9 mouse cellular contexts compared by ENCODE assay signal in genomic region chr2:90747131-90747530, GRCm38 (mm10). TPM values are rescaled to one million over a fixed set of nuclear protein-coding genes. Genes with fewer than 3 reads are reported as not detected.
DNase-seq lines count a peak whose midpoint lies in the region; ATAC-seq lines count a peak whose summit lies in the region.
"Had no signal": no experiment of that assay in that cellular context is flagged by ENCODE, and none has a peak within 500 bp of the region (broad histone marks: within the 10 kb centered on the region; RNA-seq: fewer than 3 reads in every experiment).

No protein-coding gene starts in this region.

- H3K9me3 ChIP-seq in heart, embryonic 15.5 days (replicated peaks) = no peaks in the 10 kb centered on the region
- no peaks in the 10 kb centered on the region for H3K9me3 ChIP-seq in hindbrain, embryonic 16.5 days (ENCODE audit: control insufficient read depth, low read length)
- H3K9me3 ChIP-seq in midbrain, embryonic 16.5 days (replicated peaks; ENCODE audit: control insufficient read depth, low read length, poor library complexity, severe bottlenecking) = no peaks in the 10 kb centered on the region

- peak overlapping the region; percentile 81 for H3K4me3 ChIP-seq in heart, embryonic 15.5 days
- 0 out of 2 replicates have a peak overlapping the region, but pooled peaks have one; percentile 29 for H3K4me3 ChIP-seq in brown adipose tissue, adult 24 weeks (ENCODE audit: insufficient read depth, low read depth, low read length)
- peak overlapping the region; percentile 99 for H3K4me3 ChIP-seq in hindbrain, embryonic 16.5 days (ENCODE audit: low read length)
- H3K4me3 ChIP-seq in midbrain, embryonic 16.5 days (ENCODE audit: low read depth, low read length) = peak overlapping the region; percentile 90

- H3K27me3 ChIP-seq in heart, embryonic 15.5 days = no peaks in the 10 kb centered on the region
- H3K27me3 ChIP-seq in hindbrain, embryonic 16.5 days (replicated peaks; ENCODE audit: control insufficient read depth, insufficient read depth, low read length) = no peaks in the 10 kb centered on the region
- no peaks in the 10 kb centered on the region for H3K27me3 ChIP-seq in midbrain, embryonic 16.5 days (ENCODE audit: control insufficient read depth, insufficient read depth, low read depth, low read length)

- no peak overlapping the region for H3K9ac ChIP-seq in heart, embryonic 15.5 days
- no peak overlapping the region for H3K9ac ChIP-seq in hindbrain, embryonic 16.5 days (ENCODE audit: low read depth, low read length)
- H3K9ac ChIP-seq in midbrain, embryonic 16.5 days (ENCODE audit: low read depth, low read length) = no peak overlapping the region

- no peak for DNase-seq in heart, adult 9 months (ENCODE audit: low spot score in 2 of 2)
- DNase-seq in frontal cortex, postnatal 25 days (ENCODE audit: low spot score in 2 of 2) = no peak
- no peak for DNase-seq in kidney, adult 11 months
- DNase-seq in gastrocnemius, adult 8-10 months (ENCODE audit: low spot score in 2 of 2) = no peak
- DNase-seq: lung, postnatal 4 days had no signal

- H3K27ac ChIP-seq in heart, embryonic 15.5 days = no peak overlapping the region
- no peak overlapping the region for H3K27ac ChIP-seq in brown adipose tissue, adult 24 weeks (replicated peaks; ENCODE audit: low read depth, low read length)
- H3K27ac ChIP-seq in hindbrain, embryonic 16.5 days (ENCODE audit: low read depth, low read length) = no peak overlapping the region
- H3K27ac ChIP-seq in midbrain, embryonic 16.5 days (ENCODE audit: low read length) = no peak overlapping the region

- WGBS in heart, embryonic 15.5 days = 93% methylated on average over 10 of the region's 10 CpGs
- WGBS in hindbrain, embryonic 16.5 days = 92% methylated on average over 10 of the region's 10 CpGs
- WGBS in midbrain, embryonic 16.5 days = 94% methylated on average over 10 of the region's 10 CpGs

- ATAC-seq in heart, embryonic 15.5 days (replicated peaks; ENCODE audit: insufficient number of reproducible peaks, insufficient read depth, low FRiP score, low read depth) = no peak
- ATAC-seq in hindbrain, embryonic 16.5 days = no peak
- ATAC-seq in midbrain, embryonic 16.5 days = no peak

- H3K4me1 ChIP-seq in heart, embryonic 15.5 days (replicated peaks) = peaks cover 14% of the 10 kb centered on the region
- peaks cover 10% of the 10 kb centered on the region; the same call in 1 of the 2 replicates for H3K4me1 ChIP-seq in brown adipose tissue, adult 24 weeks (ENCODE audit: control insufficient read depth, insufficient read depth, insufficient read length, low read length)
- peaks cover 14% of the 10 kb centered on the region for H3K4me1 ChIP-seq in hindbrain, embryonic 16.5 days (ENCODE audit: control insufficient read depth, insufficient read depth, low read depth, low read length)
- H3K4me1 ChIP-seq in midbrain, embryonic 16.5 days (ENCODE audit: control insufficient read depth, insufficient read depth, low read length) = peaks cover 27% of the 10 kb centered on the region

- H3K4me2 ChIP-seq in heart, embryonic 15.5 days = peak overlapping the region; percentile 71
- peak overlapping the region; percentile 73 for H3K4me2 ChIP-seq in hindbrain, embryonic 16.5 days (ENCODE audit: low read length)
- H3K4me2 ChIP-seq in midbrain, embryonic 16.5 days (ENCODE audit: low read length) = peak overlapping the region; percentile 85

- H3K36me3 ChIP-seq in heart, embryonic 15.5 days = peaks cover 16% of the 10 kb centered on the region; the same call in 1 of the 2 replicates
- peaks cover 9% of the 10 kb centered on the region for H3K36me3 ChIP-seq in hindbrain, embryonic 16.5 days (ENCODE audit: control insufficient read depth, insufficient read depth, low read length)
- H3K36me3 ChIP-seq in midbrain, embryonic 16.5 days (ENCODE audit: control insufficient read depth, insufficient read depth, low read length) = peaks cover 8% of the 10 kb centered on the region

RNA-seq across cellular contexts. Expression of gene Fnbp4, which starts 2.0 kb away (rescaled TPM):
- 46.1 and 59.4 TPM in 2 replicates for polyA plus RNA-seq in heart, embryonic 15.5 days (2015; fragmentation: Nextera tagmentation; extraction: Ambion mirVana)
- polyA plus RNA-seq in brown adipose tissue, adult 24 weeks (2012; ENCODE audit: insufficient read depth, insufficient read length, missing spikeins) = 8.2 and 14.7 TPM in 2 replicates
- 75.0 and 90.6 TPM in 2 replicates for polyA plus RNA-seq in hindbrain, embryonic 16.5 days (2015; fragmentation: Nextera tagmentation; extraction: Ambion mirVana)
- polyA plus RNA-seq in midbrain, embryonic 16.5 days (2015; fragmentation: Nextera tagmentation; extraction: Ambion mirVana) = 102 and 117 TPM in 2 replicates
- 10 to 100 TPM in 1 of 4 experiments, 1 to 10 TPM in 3; 7.4 to 11.1 (median 9.7) TPM for total RNA-seq in gastrocnemius, adult 8-10 months (2022)

RNA-seq across cellular contexts. Expression of gene Agbl2, which starts 35.4 kb away (rescaled TPM):
- 1.4 and 1.7 TPM in 2 replicates for polyA plus RNA-seq in heart, embryonic 15.5 days (2015; fragmentation: Nextera tagmentation; extraction: Ambion mirVana)
- polyA plus RNA-seq in brown adipose tissue, adult 24 weeks (2012; ENCODE audit: insufficient read depth, insufficient read length, missing spikeins) = 0.87 and 1.3 TPM in 2 replicates
- polyA plus RNA-seq in hindbrain, embryonic 16.5 days (2015; fragmentation: Nextera tagmentation; extraction: Ambion mirVana) = 0.69 and 1.1 TPM in 2 replicates
- polyA plus RNA-seq in midbrain, embryonic 16.5 days (2015; fragmentation: Nextera tagmentation; extraction: Ambion mirVana) = 0.51 and 0.56 TPM in 2 replicates
- total RNA-seq in gastrocnemius, adult 8-10 months (2022) = under 1 TPM; 0.13 to 0.29 (median 0.15) TPM

Comparison
In these comparisons a context has a peak if more than half of its experiments do, and no peak if none do; other contexts are left out.
1. H3K4me3 ChIP-seq: peak in every context shown above with its lines; median percentile 99 in hindbrain, embryonic 16.5 days; 90 in midbrain, embryonic 16.5 days; 81 in heart, embryonic 15.5 days; 29 in brown adipose tissue, adult 24 weeks.